Mouse (Mus musculus) spleen, postnatal 36 days (tissue): ENCODE measurements around the gene Trp53bp2.
A peak's percentile ranks its signal among the peaks of the same experiment; 100 is the strongest.

Experiments
- DNase-seq, 2 experiments: peaks; one replicate each; pipeline ENCODE4 v3.0.0; 2022; ENCODE audit warnings: low spot score in 2 of 2, mixed read lengths in 1 of 2

Trp53bp2 gene

DNA sequence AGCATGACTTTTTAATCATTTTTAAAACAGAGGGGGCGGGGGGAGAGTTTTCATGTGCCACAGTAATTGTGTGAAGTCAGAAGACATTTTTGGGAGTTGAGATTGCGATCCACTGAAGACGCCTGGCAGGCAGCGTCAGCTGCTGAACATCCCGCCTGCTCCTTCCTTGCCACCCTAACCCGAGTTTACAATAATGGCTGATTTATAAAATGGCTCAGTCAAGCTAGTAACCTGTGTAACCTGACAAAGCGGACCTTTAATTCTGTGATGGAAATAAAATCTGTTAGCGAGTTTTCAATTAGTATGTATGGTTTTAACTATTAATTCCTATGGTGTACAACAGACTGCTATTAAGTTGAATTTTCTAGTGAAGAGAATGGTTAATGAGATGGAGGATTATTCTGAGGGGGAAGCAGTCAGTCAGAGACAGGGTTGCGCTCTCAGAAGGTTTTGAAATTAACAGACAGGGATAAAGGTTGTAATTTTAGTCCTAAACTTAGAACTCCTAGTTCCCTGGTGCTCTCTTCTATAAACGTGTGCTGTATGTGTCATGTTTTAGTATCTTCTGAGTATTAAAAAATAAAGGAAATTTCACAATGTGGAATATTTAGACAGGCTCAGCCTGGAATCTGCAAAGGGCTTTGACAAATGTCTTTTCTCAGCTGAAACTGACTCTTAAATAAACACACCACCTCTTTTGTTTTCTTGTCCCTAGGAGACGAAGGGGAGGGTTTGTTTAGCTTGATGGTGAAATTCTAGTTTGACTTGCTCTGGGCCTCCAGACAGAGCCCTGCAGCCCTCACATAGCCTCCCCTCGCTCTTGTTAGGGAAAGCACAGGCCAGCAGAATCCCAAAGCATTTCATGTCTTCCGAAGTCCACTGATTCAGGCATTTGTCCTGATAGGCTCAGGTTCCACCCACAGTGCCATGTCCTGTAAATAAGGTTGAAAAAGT lies 51.6 kb downstream of the Trp53bp2 start:
- no peak for DNase-seq

- peak; percentile 17 to 27 for DNase-seq
Observed at GRCm38 (mm10) chr1:182461261-182461660, 52.3 kb downstream of the Trp53bp2 start.

GRCm38 (mm10) chr1:182461813-182462212 lies 52.8 kb downstream of the Trp53bp2 start:
- no peak for DNase-seq

GRCm38 (mm10) chr1:182465309-182465708 lies 56.3 kb downstream of the Trp53bp2 start:
- no peak for DNase-seq

DNA sequence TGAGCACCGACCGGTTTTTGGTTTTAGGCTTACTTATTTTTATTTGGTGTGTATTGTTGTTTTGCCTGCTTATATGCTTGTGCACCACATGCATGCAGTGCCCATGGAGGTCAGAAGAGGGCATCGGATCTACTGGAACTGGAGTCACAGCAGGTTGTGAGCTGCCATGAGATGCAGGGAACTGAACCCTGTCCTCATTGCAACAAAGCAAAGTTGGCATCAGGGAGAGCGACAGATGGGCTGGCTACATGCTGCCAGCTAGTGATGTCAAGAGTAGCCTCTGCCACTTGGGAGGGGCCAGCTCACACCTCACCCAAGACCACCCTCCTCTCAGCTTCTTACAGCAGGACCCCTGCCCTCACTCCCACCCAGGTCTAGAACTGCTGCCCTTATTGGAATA lies 57.0 kb downstream of the Trp53bp2 start:
- DNase-seq: no peak

GRCm38 (mm10) chr1:182475005-182475796 lies 66.2 kb downstream of the Trp53bp2 start:
- DNase-seq: no peak

DNA sequence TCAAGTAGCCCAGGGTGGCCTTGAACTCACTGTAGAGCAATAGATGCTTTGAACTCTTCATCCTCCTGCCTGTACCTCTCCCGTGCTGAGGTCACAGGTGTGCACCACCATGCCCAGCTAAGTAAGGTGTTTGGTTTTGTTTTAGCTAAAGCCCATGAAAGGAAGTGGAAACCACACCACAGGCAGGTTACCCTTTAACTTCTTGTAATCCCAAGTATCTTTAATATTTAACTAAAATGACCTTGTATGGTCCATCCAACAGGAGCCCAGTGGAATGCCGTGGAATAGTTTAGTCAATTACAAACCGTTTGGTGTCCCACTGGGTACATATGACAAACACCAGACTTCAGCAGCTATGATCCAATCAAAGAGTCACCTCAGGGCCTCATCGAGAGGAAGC lies 70.0 kb downstream of the Trp53bp2 start:
- DNase-seq: no peak

GRCm38 (mm10) chr1:182481138-182481537 lies 72.2 kb downstream of the Trp53bp2 start:
- no peak for DNase-seq

GRCm38 (mm10) chr1:182481646-182482295 lies 72.8 kb downstream of the Trp53bp2 start:
- no peak for DNase-seq

GRCm38 (mm10) chr1:182482991-182483909 lies 74.3 kb downstream of the Trp53bp2 start:
- DNase-seq: no peak

GRCm38 (mm10) chr1:182483910-182484274 lies 74.9 kb downstream of the Trp53bp2 start:
- no peak for DNase-seq

DNA sequence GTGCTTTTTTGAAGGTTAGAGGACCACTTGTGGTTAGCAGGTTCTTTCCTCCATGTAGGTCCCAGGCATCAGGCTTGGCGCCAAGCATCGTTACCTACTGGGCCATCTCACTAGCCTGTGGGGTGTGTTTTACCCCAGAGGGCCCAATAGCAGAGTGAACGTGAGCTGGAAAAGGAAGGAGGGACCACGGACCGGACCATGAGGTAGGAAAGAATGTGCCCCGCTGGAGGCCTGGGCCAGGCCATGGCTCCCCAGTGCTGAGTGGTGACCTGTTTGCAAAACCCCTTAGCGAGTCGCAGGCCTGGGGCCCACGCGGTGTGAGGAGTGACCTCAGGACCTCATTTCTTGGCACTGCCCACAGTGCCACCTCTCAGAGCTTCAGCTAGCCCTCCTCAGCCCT lies 79.5 kb downstream of the Trp53bp2 start:
- DNase-seq: no peak

DNA sequence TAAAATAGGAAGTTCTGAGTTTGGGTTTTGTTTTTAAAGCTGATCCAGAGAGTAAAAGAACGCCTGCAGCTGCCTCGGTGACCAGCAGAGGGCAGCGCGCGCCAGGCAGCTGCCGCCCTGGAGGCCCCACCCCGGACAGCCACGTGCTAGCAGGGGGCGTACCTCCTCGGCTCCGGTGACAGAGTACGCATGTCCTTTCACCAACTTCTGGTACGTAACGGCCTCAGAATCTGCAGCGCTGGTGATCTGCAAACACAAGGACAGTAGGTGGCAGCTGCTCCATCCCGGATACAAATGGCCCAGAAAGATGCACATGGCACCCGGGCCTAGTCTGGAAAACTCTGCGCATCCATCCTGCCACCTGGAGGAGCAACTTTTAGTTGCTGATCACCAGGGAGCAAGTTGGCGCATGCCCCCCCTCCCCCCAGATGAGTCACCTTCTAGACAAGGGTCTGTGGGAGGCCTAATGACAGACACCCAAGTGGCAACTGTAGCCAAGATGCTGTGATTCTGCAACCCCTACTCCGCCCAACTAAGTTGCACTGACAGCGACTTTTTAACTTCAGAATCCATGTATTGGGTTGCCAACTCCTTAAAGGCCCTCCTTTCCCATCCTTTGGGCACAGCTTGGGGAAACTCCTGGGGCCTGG lies 81.0 kb downstream of the Trp53bp2 start:
- DNase-seq: peak; percentile 92 to 93

DNA sequence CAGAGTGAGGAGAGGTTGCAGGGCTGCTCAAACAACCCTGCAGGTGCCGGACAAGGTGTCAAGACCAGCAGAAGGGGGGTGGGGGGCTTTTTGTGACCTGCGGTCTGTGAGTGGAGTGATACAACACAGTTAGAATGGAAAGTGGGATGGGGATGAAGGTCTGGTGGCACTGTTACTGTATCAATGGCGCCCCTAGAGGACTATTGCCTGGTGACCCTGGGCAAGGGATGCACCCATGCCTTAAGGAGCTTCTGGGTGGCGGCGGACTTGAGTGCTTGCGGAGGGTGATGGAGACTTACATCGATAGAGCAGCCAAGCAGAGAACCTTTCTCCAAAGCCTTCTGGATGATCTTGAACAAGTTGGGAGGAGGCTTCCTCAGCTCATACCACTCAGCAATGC lies 81.6 kb downstream of the Trp53bp2 start:
- DNase-seq: no peak

DNA sequence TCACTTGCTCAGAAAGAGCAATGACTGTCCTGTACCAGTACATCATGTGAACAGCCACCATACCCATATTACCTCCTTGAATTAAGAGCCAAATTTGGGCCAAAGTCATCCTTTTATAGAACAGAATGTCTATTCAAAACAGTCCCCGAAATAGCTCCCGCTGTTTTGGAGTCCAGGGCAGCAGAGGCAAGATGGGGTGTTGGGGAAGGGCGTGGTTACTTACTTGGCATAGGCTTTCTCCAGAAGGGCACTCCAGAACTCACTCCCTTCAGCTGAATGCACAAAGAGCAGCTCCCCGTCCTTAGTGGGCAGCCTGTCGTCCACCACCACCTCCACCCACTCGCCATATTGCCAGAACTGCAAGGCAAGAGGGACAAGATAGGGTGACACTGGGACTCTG lies 82.9 kb downstream of the Trp53bp2 start:
- DNase-seq: no peak

DNA sequence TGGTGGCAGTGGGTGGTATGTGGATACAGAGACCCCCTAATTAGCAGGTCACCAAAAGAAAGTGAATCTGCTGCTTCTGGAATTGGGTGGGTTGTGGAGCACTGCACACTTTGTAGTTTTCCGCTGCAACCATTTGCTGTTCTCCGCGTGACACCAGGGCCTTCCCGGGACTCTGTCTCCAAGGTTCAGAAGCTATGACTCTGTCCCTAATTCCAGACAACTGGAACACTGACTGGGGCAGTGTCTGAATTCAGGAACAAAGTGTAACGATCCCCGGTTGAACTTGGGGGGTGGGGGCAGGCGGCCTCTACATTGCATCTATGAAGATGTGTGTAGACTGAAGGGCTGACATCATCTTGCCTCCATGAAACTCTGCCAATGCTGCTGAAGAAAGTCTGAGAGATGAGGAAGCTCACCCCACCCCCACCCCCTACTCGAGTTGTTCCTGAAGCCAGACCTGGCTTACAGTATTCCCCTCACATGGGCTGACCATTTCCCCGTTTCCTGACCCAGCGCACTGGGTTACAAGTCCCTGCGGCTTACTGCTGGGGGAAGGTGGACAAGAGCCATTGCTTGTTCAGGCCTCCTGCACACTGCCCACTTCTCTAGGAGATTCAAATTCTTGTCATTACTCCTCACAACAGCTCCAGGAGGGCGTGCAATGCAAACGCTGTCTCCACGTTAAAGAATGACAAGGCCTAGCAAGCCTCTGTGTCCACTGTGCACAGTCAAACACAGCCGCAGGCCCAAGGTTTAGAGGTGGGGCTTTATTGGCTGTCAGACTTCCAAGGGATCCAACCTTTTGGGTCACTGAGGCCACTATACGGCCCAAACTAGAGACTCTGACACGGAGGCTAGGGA lies 85.5 kb downstream of the Trp53bp2 start:
- DNase-seq: no peak

DNA sequence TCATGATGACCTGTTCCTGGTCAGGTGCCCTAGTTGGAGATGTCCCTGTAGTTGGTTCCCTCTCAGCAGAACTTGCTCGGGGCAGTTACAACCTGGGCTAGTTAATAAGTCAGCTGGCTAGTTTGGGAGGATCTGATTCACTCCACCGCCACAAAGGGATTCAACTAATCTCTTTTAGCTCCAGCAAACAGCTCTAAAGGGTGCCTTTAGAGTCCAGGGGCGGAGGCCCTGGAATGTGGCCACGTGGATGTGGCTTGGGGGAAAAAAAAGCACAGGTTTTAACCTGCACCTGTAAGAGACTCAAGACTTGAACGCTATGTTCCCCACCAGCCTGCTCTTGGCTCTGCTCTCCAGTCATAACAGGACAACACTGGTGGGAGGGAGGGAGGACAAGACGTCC lies 87.7 kb downstream of the Trp53bp2 start:
- DNase-seq: no peak

- no peak for DNase-seq
Observed at GRCm38 (mm10) chr1:182497736-182498135, 88.8 kb downstream of the Trp53bp2 start.

- no peak for DNase-seq
Observed at GRCm38 (mm10) chr1:182499443-182500089, 90.6 kb downstream of the Trp53bp2 start.
